Mouse (Mus musculus) ES-Bruce4 (cell line): ENCODE data around the gene Plin3. TPM values are rescaled to one million over a fixed set of nuclear protein-coding genes. Genes with fewer than 3 reads are reported as not detected.
A peak's percentile ranks its signal among the peaks of the same experiment; 100 is the strongest.

Experiments
- H3K27ac ChIP-seq: 2 replicates; pipeline ENCODE4 v1.5.1; 2012; ENCODE audit warnings: low read length, inconsistent platforms; ENCODE audit not compliant: insufficient read depth
- H3K27me3 ChIP-seq: 2 replicates; pipeline ENCODE4 v1.6.1; 2012; ENCODE audit warnings: mild to moderate bottlenecking, low read length, inconsistent platforms; ENCODE audit not compliant: control insufficient read depth, poor library complexity, insufficient read depth, severe bottlenecking
- H3K36me3 ChIP-seq: 2 replicates; pipeline ENCODE4 v1.6.1; 2012; ENCODE audit warnings: inconsistent platforms, mild to moderate bottlenecking, low read length, moderate library complexity; ENCODE audit not compliant: control insufficient read depth, poor library complexity, insufficient read depth, severe bottlenecking
- H3K4me1 ChIP-seq: one replicate; pipeline ENCODE4 v1.8.1; 2011; ENCODE audit warnings: low read length; ENCODE audit not compliant: control insufficient read depth, insufficient read depth
- H3K4me3 ChIP-seq: 2 replicates; pipeline ENCODE4 v1.5.1; 2011; ENCODE audit warnings: low read depth, mild to moderate bottlenecking, low read length
- H3K9ac ChIP-seq: 2 replicates; pipeline ENCODE4 v1.6.1; 2012; ENCODE audit warnings: low read depth, mild to moderate bottlenecking, inconsistent platforms; ENCODE audit not compliant: poor library complexity, severe bottlenecking
- H3K9me3 ChIP-seq: replicated peaks from 2 replicates; pipeline ENCODE4 v1.6.1; 2012; ENCODE audit warnings: mild to moderate bottlenecking, low read length, inconsistent platforms; ENCODE audit not compliant: control insufficient read depth, poor library complexity, insufficient read depth, severe bottlenecking
- CTCF ChIP-seq: IDR thresholded peaks from one replicate; pipeline ENCODE4 v1.8.1; 2011; ENCODE audit warnings: low read depth, low read length
- EP300 ChIP-seq: IDR thresholded peaks from 2 replicates; pipeline ENCODE4 v1.6.1; 2011; ENCODE audit warnings: low read depth, low read length; ENCODE audit not compliant: insufficient read depth
- POLR2A ChIP-seq: IDR thresholded peaks from one replicate; pipeline ENCODE4 v1.8.1; 2011; ENCODE audit warnings: low read length; ENCODE audit not compliant: insufficient read depth
- polyA plus RNA-seq: library from polyadenylated mRNA; stranded (reverse); fragments of >200 nt; gene quantifications from 2 replicates; pipeline ENCODE4 v1.2.4, GENCODE M21; 2011; ENCODE audit warnings: low read depth; ENCODE audit not compliant: missing spikeins, insufficient read depth, insufficient read length

The Plin3 gene
- polyA plus RNA-seq, 1 experiment, result 57.1 TPM

- no peaks in the 10 kb centered on the region for H3K27me3 ChIP-seq
- peaks cover 2% of the 10 kb centered on the region for H3K4me1 ChIP-seq
- TF ChIP-seq POLR2A, result no peak
- no peak for TF ChIP-seq CTCF
- no peak for TF ChIP-seq EP300
- peaks cover 28% of the 10 kb centered on the region for H3K36me3 ChIP-seq
- H3K4me3 ChIP-seq, result peak overlapping the region; percentile 77
- peak overlapping the region; percentile 74 for H3K27ac ChIP-seq
- H3K9ac ChIP-seq, result peak overlapping the region; percentile 78
- no peaks in the 10 kb centered on the region for H3K9me3 ChIP-seq
Measured at GRCm38 (mm10) chr17:56303847-56304586, 11.3 kb upstream of the Plin3 start.

GRCm38 (mm10) chr17:56303160-56303846 lies 10.6 kb upstream of the Plin3 start, which contains the start of gene Uhrf1:
Gene Uhrf1, plus strand, starts transcription at chr17:56303321.
- Histone ChIP-seq H3K4me1 (peaks cover 2% of the 10 kb centered on the region), H3K27me3 (no peaks in the 10 kb centered on the region), H3K36me3 (peaks cover 23% of the 10 kb centered on the region), H3K27ac (peak within 1 kb of the TSS; percentile 83), H3K9ac (peak within 1 kb of the TSS; percentile 78), H3K4me3 (peak within 1 kb of the TSS; percentile 77), H3K9me3 (no peaks in the 10 kb centered on the region)
- TF ChIP-seq POLR2A (peak; percentile 14), CTCF (no peak)

GRCm38 (mm10) chr17:56302363-56302996 lies 9.8 kb upstream of the Plin3 start:
- Histone ChIP-seq H3K4me3 (peak overlapping the region; percentile 36), H3K9ac (peak overlapping the region; percentile 78), H3K27ac (peak overlapping the region; percentile 83), H3K27me3 (no peaks in the 10 kb centered on the region), H3K9me3 (no peaks in the 10 kb centered on the region), H3K4me1 (peaks cover 2% of the 10 kb centered on the region), H3K36me3 (peaks cover 19% of the 10 kb centered on the region)
- TF ChIP-seq POLR2A, result no peak
- TF ChIP-seq EP300, result no peak

- Histone ChIP-seq H3K4me3 (no peak within 1 kb of the TSS), H3K9ac (no peak within 1 kb of the TSS), H3K4me1 (peaks cover 2% of the 10 kb centered on the region), H3K27ac (no peak within 1 kb of the TSS), H3K9me3 (no peaks in the 10 kb centered on the region), H3K36me3 (0 out of 2 replicates have a peak, but pooled peaks cover under 1% of the 10 kb centered on the region), H3K27me3 (no peaks in the 10 kb centered on the region)
- no peak for TF ChIP-seq CTCF
- TF ChIP-seq POLR2A, result no peak
- TF ChIP-seq EP300, result no peak
Measured at GRCm38 (mm10) chr17:56300186-56300585, 7.5 kb upstream of the Plin3 start, which contains the start of gene Arrdc5. Gene Arrdc5, minus strand, starts transcription at chr17:56300286.

GRCm38 (mm10) chr17:56298238-56298637 lies 5.6 kb upstream of the Plin3 start:
- Histone ChIP-seq H3K9ac (no peak overlapping the region), H3K27ac (no peak overlapping the region)
- TF ChIP-seq EP300, result no peak
- TF ChIP-seq POLR2A, result no peak
- no peak for TF ChIP-seq CTCF

More at GRCm38 (mm10) chr17:56298238-56298637, 5.6 kb upstream of the Plin3 start:
- Histone ChIP-seq H3K36me3 (no peaks in the 10 kb centered on the region), H3K4me1 (peaks cover 2% of the 10 kb centered on the region), H3K27me3 (no peaks in the 10 kb centered on the region), H3K9me3 (no peaks in the 10 kb centered on the region), H3K4me3 (no peak overlapping the region)
